Mouse (Mus musculus): Measurements from ENCODE around the gene Tmem9. TPM values are rescaled to one million over a fixed set of nuclear protein-coding genes. Genes with fewer than 3 reads are reported as not detected.

Gene Tmem9
- polyA plus RNA-seq (2012; rRNA removed) = 20.4 and 21.8 TPM in 2 replicates

DNA sequence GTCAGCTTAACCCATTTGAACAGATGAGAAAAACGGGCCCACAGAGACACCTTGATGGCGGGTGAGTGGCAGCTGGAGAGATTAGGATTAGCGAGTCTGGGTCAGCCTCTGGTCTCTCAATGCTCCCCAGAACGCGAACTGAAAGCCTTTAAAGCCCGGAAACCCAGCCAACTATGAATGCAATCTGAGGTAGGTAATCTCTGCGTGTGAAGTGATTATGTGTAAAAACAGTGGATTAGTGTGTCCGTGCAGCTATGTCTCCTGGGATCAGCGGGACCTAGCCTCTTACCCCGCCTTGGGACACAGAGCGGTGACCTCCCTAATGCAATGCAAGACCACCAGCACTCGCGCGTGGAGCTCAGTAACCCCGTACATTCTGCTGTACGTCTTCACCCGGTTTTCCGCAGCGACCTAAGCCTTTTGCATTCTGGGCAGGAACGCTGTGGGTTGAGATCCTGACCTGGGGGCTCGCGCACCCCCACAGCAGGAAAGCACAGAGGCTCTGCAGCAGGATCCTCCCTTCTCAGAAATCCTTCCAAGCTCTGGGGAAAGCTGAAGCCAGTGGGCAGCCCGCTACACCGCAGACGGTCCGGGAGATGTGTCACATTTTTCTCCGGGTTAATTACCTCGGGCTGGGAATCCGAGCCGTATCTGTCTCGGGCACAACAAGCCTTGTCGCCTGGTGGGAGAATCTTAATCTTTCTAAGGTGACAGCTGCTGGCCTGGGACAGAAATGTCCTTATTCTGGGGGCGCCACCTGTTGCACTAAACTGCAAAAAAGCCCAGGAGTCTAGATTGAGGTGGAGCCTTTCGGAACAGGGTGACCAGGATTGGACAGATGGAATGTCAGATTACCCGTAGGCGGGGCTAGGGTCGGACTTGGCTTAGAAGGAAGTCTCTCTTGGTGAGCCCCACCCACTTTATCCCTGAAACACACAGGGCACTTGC, at the start of gene Tmem9:
Gene Tmem9 (plus strand): TSS at position 940 of the 948 bp plus-strand sequence.
- Histone ChIP-seq H3K36me3 (ENCODE audit: control insufficient read depth, insufficient read depth, low read length) (no peaks in the 10 kb centered on the region), H3K4me1 (ENCODE audit: control insufficient read depth, insufficient read depth, insufficient read length, low read length) (peaks cover 3% of the 10 kb centered on the region; the same call in 1 of the 2 replicates), H3K4me3 (ENCODE audit: low read depth, low read length) (peak within 1 kb of the TSS; percentile 65), H3K27ac (ENCODE audit: insufficient read depth, low read depth, low read length) (no peak within 1 kb of the TSS), H3K27me3 (ENCODE audit: control insufficient read depth, insufficient read depth, low read length) (peaks cover 3% of the 10 kb centered on the region; the same call in 1 of the 2 replicates)
- 5% methylated on average over 37 of the region's 37 CpGs for WGBS
- no peak for TF ChIP-seq CTCF (IDR thresholded peaks at IDR 0.05; ENCODE audit: extremely low read depth, insufficient read length, insufficient replicate concordance, low read depth, low read length)
- TF ChIP-seq POLR2A (IDR thresholded peaks at IDR 0.05; ENCODE audit: low read depth, low read length) = no peak

DNA sequence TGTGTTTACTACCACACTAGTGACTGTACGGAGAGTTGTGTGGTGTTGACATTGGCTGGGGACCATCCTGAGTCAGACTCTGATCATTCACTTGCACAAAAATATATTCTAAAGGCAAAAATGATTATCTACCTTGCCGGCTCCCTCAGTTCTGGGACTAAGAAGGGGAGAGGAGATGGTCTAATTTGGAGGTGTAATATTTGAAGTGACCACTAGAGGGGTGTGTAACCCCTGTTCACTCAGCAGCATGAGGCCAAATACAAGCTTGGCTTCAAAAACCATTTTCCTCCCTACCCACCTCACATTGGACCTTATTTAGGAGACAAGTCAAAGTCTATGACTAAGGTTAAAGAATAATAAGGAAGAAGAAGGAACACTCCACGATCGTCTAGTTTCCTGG, 49.5 kb upstream of the Tmem9 start:
- WGBS = 22% methylated on average over 4 of the region's 4 CpGs
- Histone ChIP-seq H3K27me3 (ENCODE audit: control insufficient read depth, insufficient read depth, low read length) (no peaks in the 10 kb centered on the region), H3K27ac (ENCODE audit: insufficient read depth, low read depth, low read length) (no peak overlapping the region), H3K4me3 (ENCODE audit: low read depth, low read length) (no peak overlapping the region), H3K36me3 (ENCODE audit: control insufficient read depth, insufficient read depth, low read length) (no peaks in the 10 kb centered on the region), H3K4me1 (ENCODE audit: control insufficient read depth, insufficient read depth, insufficient read length, low read length) (peaks cover 6% of the 10 kb centered on the region)
- TF ChIP-seq POLR2A (IDR thresholded peaks at IDR 0.05; ENCODE audit: low read depth, low read length) = no peak
- no peak for TF ChIP-seq CTCF (IDR thresholded peaks at IDR 0.05; ENCODE audit: extremely low read depth, insufficient read length, insufficient replicate concordance, low read depth, low read length)

DNA sequence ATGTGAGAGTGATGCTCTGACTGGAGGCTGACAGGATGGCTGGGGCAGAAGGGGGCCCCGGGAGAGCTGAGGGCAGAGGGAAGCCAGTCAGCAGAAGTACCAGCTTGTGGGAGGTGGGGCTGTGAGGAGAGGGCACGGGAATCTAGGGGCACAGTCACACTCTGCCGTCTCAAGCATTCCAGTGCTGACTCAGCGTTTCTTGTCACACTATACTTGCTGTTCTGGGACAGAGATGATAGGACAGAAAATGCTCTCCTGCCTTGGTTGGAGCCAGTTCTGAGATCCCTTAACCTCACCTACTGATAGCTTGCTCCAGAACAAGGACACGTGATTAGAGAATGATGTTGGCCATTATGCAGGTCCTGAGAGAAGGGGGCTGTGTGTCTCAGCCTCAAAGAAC, 44.8 kb upstream of the Tmem9 start:
- Histone ChIP-seq H3K36me3 (ENCODE audit: control insufficient read depth, insufficient read depth, low read length) (no peaks in the 10 kb centered on the region), H3K4me3 (ENCODE audit: low read depth, low read length) (no peak overlapping the region), H3K27ac (ENCODE audit: insufficient read depth, low read depth, low read length) (no peak overlapping the region), H3K27me3 (ENCODE audit: control insufficient read depth, insufficient read depth, low read length) (no peaks in the 10 kb centered on the region), H3K4me1 (ENCODE audit: control insufficient read depth, insufficient read depth, insufficient read length, low read length) (no peaks in the 10 kb centered on the region)
- 46% methylated on average over 5 of the region's 5 CpGs for WGBS
- TF ChIP-seq CTCF (IDR thresholded peaks at IDR 0.05; ENCODE audit: extremely low read depth, insufficient read length, insufficient replicate concordance, low read depth, low read length) (no peak), POLR2A (IDR thresholded peaks at IDR 0.05; ENCODE audit: low read depth, low read length) (no peak)

DNA sequence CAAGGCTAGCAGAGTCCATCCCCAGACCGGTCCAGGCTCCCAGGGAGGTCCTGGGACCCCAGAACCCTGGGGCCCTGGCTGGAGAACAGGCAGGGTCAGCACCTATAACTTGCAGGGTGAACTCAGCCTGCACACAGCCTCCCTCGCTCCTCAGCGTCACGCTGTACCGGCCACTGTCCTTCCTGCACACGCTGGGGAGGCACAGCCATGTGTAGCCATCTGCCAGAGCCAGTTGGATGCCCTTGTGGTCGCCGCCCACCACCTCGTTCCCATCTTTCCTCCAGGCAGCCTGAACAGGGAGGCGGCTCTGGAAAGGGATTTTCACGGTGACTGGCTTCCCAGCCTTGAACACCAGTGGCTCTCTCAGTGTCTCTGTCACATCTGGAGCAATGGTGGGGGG, 43.4 kb upstream of the Tmem9 start:
- H3K4me1 ChIP-seq (ENCODE audit: control insufficient read depth, insufficient read depth, insufficient read length, low read length) = no peaks in the 10 kb centered on the region
- TF ChIP-seq CTCF (IDR thresholded peaks at IDR 0.05; ENCODE audit: extremely low read depth, insufficient read length, insufficient replicate concordance, low read depth, low read length) = no peak
- TF ChIP-seq POLR2A (IDR thresholded peaks at IDR 0.05; ENCODE audit: low read depth, low read length) = no peak
- no peak overlapping the region for H3K27ac ChIP-seq (ENCODE audit: insufficient read depth, low read depth, low read length)
- WGBS = 69% methylated on average over 11 of the region's 11 CpGs
- no peak overlapping the region for H3K4me3 ChIP-seq (ENCODE audit: low read depth, low read length)
- H3K36me3 ChIP-seq (ENCODE audit: control insufficient read depth, insufficient read depth, low read length) = no peaks in the 10 kb centered on the region
- H3K27me3 ChIP-seq (ENCODE audit: control insufficient read depth, insufficient read depth, low read length) = no peaks in the 10 kb centered on the region

DNA sequence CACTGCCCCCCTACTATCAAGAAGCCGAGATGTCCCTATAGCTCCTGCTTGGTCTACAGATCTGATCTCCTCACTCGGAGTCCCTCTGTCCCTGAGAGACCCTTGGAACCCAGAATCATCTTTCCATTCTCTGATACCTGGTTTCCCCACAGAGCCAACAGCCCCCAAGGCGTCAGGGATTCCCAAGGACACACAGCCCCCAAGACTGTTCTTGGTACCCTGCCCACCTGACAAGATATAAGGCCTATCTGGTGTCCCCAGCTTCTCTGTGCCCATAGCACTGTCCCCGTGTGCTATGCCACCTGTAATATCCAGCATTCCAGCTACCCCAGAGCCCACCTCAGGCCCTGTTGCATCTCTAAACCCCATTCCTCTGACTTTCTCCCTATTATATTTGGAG, 40.2 kb upstream of the Tmem9 start:
- no peaks in the 10 kb centered on the region for H3K4me1 ChIP-seq (ENCODE audit: control insufficient read depth, insufficient read depth, insufficient read length, low read length)
- WGBS = 69% methylated on average over 4 of the region's 4 CpGs
- TF ChIP-seq POLR2A (IDR thresholded peaks at IDR 0.05; ENCODE audit: low read depth, low read length) = no peak
- TF ChIP-seq CTCF (IDR thresholded peaks at IDR 0.05; ENCODE audit: extremely low read depth, insufficient read length, insufficient replicate concordance, low read depth, low read length) = no peak
- H3K36me3 ChIP-seq (ENCODE audit: control insufficient read depth, insufficient read depth, low read length) = no peaks in the 10 kb centered on the region
- no peak overlapping the region for H3K4me3 ChIP-seq (ENCODE audit: low read depth, low read length)
- H3K27me3 ChIP-seq (ENCODE audit: control insufficient read depth, insufficient read depth, low read length) = no peaks in the 10 kb centered on the region
- H3K27ac ChIP-seq (ENCODE audit: insufficient read depth, low read depth, low read length) = no peak overlapping the region

DNA sequence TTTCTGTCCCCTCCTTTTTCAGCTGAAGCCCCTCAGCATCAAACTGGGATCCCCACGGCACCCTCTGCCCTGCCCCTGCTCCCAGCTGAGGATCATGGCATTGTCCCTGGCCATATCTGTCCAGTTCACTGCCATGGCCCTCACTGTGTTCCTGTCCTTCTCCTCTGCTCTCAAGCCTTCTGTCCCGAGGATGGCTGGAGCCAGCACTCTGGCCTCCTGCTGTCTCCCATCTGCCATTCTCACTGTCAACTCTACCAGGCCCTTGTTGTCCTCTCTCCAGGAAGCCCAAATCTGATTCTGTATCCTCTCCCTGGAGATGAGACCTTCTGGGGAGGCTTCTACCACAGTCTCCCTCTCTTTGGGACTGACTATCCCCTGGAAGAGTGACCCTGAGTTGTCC, 37.5 kb upstream of the Tmem9 start:
- no peak overlapping the region for H3K4me3 ChIP-seq (ENCODE audit: low read depth, low read length)
- WGBS = 53% methylated on average over 2 of the region's 2 CpGs

DNA sequence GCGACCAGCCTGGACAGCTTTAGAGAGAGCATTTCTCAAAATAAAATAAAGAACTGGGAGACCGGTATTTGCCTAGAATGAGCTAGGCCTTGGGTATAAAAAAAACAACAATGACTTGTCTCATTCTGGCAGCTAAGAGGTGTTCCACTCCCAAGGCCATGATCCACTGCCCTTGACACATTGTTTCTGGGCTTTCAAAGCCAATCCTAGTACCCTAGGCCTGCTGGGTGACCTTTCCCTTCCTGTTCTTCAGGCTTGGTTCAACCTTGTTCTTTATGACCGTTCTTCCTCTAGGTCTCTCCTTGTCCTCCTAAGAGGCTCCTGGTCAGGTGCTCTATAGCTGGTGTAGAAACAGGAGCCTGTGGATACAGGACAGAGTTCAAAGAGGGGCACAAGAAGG, 35.4 kb upstream of the Tmem9 start:
- 77% methylated on average over 3 of the region's 3 CpGs for WGBS
- Histone ChIP-seq H3K27ac (ENCODE audit: insufficient read depth, low read depth, low read length) (no peak overlapping the region), H3K4me3 (ENCODE audit: low read depth, low read length) (no peak overlapping the region), H3K4me1 (ENCODE audit: control insufficient read depth, insufficient read depth, insufficient read length, low read length) (no peaks in the 10 kb centered on the region), H3K36me3 (ENCODE audit: control insufficient read depth, insufficient read depth, low read length) (no peaks in the 10 kb centered on the region), H3K27me3 (ENCODE audit: control insufficient read depth, insufficient read depth, low read length) (no peaks in the 10 kb centered on the region)
- TF ChIP-seq CTCF (IDR thresholded peaks at IDR 0.05; ENCODE audit: extremely low read depth, insufficient read length, insufficient replicate concordance, low read depth, low read length) (no peak), POLR2A (IDR thresholded peaks at IDR 0.05; ENCODE audit: low read depth, low read length) (no peak)

More for the DNA sequence above, 37.5 kb upstream of the Tmem9 start:
- Histone ChIP-seq H3K27ac (ENCODE audit: insufficient read depth, low read depth, low read length) (no peak overlapping the region), H3K4me1 (ENCODE audit: control insufficient read depth, insufficient read depth, insufficient read length, low read length) (no peaks in the 10 kb centered on the region), H3K27me3 (ENCODE audit: control insufficient read depth, insufficient read depth, low read length) (no peaks in the 10 kb centered on the region), H3K36me3 (ENCODE audit: control insufficient read depth, insufficient read depth, low read length) (no peaks in the 10 kb centered on the region)
- no peak for TF ChIP-seq POLR2A (IDR thresholded peaks at IDR 0.05; ENCODE audit: low read depth, low read length)
- no peak for TF ChIP-seq CTCF (IDR thresholded peaks at IDR 0.05; ENCODE audit: extremely low read depth, insufficient read length, insufficient replicate concordance, low read depth, low read length)
